Mouse (Mus musculus): ENCODE measurements around the gene Umodl1.

Umodl1 gene

DNA sequence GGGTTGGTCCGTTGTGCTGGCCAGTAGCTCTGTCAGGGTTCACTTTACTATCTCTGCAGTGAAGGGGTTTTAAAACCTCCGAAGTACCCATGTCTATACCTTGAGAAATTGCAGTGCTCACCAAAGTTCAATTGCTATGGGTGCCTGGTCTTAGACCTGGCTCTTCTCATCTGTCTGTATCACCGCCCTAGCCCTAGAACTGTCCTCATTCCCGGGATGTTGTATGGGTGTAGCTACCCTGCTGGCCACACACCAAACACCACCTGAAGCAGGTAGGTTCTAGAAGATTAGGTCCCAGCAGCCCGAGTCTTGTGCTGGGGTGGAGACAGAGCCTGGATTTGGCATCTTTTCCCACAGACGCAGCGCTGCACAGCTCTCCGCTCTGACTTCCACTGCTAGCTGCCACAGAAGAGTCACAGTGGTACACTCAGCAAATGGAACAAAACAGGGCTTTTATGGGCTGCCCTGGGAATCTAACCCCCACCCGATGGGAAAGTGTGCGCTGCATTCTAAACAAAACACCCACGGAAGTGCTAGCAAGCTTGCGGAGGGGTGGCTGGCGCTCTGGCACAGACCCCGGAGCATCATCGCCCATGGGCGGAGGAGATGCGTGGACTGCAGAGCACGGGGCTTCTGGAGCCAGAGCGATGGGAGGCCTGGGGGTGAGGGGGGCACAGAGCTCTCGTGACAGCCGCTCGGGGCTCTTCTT lies 81.9 kb downstream of the Umodl1 start:
- no peak for DNase-seq (ENCODE audit: extremely low read depth, insufficient read length, low spot score)

DNA sequence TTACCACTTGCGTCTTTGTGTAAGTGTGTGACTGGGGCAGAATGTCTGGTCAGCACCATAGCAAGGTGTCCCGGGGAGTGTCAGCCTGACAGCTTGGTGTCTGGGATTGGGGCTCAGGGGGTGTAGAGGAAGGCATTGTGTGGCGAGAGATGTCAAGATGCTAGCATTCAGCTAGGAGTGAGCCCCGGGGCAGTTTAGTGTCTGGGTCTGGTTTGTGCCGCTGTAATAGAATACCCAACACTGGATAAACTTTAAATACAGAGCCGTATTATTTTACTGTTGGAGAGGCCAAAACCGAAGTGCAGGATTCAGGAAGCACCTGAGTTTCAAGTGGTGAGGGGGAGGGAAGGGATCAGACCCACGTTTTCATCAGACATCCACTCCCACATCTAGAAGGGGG lies 82.9 kb downstream of the Umodl1 start:
- no peak for DNase-seq (ENCODE audit: extremely low read depth, insufficient read length, low spot score)

DNA sequence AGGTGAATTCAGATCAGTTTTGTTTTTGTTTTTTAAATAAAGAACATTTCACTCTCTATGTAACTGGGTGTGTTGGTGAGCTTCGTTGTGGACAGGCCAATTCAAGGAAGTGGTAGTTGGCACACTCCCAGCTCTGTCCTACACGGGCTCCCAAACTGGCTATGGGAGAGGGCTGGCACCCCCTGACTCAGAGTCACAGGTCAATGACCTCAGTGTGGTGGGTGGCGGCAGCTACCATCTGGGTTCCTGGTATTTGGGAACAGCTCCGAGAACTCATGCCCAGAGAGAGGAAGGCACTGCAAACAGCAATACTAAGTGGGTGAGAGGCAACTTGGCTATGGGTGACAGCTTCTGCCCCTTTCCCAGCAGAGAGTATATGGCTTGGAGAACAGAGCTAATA lies 83.9 kb downstream of the Umodl1 start:
- DNase-seq (ENCODE audit: extremely low read depth, insufficient read length, low spot score): peak; percentile 44

DNA sequence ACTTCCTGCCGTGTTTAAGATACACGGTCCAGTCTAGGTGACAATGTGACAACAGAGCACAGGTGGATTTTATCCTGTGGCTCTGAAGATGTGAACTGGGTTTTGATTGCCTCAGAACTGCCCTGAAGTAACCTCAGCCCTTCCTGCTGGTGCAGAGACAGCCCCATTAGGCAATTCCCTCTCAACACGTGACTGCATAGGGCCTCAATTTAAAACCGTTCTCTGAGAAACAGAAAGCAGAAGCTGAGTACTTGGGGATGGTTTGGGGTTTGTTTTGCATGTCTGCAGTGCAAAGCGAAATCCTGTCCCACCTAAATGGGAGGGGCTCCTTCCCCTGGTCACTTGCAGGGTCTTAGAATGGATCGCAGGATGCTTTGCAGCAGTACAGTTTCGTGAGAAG lies 85.2 kb downstream of the Umodl1 start:
- no peak for DNase-seq (ENCODE audit: extremely low read depth, insufficient read length, low spot score)

DNA sequence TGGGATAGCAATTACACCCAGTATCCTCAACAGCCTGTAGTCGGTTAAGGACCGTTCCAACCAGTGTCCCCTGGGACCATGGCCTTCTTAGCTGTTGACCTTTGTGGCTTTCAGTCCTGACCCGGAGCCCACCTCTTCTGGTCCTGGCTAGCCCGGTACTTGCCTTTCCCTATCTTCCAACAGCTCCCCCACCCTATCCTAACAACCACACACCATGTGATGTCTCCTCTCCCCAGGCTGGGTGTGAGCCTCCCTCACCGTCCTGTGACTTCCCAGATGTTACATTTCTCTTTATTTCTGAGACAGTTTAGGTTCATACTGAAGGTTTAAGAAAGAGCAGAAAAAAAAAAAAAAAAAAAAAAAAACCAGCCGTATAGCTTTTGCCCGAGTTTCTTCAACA lies 86.0 kb downstream of the Umodl1 start:
- no peak for DNase-seq (ENCODE audit: extremely low read depth, insufficient read length, low spot score)

DNA sequence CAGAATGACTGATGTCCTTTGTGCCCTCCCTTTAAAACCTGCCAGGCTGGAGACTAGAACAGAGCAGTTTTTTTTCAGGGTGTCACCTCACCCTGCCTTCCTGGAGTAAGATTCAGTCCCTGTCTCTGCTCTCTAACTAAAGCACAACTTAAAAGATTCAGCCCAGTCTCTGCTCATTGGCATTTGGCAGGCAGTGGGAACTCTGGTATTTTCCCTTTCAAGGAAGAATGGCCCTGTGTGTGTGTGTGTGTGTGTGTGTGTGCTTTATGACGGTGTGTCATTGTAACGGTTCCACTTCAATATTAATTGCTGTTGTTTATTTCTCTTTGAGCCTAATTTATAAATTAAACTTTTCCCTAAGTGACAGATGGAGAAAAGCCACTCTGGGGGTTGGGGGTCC lies 88.3 kb downstream of the Umodl1 start:
- no peak for DNase-seq (ENCODE audit: extremely low read depth, insufficient read length, low spot score)

DNA sequence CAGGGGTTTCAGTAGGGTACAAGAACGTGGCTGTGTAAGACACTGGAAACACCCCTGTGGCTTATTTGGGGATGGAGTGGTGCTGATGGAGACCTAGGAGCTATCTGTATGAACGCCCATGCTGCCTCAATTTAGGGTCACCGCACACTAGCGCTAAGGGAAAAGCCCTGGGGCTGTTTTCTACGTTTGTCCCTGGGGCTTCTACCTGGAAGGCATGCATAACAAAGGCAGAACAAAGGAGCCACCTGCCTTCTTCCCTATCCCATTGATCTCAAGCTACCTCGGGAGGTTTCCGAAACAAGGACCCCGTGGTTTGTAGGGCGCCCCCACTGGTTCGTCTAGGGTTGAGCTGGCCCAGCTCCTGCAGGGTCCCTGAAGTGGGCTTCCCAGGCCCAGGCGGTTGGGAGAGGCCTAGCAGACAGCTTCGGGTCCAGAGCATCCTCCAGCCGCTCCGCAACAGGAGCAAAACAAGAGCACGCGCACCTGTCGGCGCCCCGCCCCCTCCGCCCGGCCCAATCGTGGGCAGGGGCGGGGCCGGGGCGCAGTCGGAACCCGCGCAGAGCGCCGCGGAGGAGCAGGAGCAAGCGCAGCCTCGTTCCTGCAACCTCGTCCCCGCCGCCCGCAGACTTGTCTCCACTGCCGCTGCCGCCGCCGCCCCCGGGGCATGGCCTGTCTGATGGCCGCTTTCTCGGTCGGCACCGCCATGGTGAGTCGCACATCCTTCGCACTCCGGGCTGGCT lies 102.9 kb downstream of the Umodl1 start, which contains the start of gene Abcg1:
Gene Abcg1, plus strand, starts transcription at position 525 of the 740 bp plus-strand sequence.
- no peak for DNase-seq (ENCODE audit: extremely low read depth, insufficient read length, low spot score)

DNA sequence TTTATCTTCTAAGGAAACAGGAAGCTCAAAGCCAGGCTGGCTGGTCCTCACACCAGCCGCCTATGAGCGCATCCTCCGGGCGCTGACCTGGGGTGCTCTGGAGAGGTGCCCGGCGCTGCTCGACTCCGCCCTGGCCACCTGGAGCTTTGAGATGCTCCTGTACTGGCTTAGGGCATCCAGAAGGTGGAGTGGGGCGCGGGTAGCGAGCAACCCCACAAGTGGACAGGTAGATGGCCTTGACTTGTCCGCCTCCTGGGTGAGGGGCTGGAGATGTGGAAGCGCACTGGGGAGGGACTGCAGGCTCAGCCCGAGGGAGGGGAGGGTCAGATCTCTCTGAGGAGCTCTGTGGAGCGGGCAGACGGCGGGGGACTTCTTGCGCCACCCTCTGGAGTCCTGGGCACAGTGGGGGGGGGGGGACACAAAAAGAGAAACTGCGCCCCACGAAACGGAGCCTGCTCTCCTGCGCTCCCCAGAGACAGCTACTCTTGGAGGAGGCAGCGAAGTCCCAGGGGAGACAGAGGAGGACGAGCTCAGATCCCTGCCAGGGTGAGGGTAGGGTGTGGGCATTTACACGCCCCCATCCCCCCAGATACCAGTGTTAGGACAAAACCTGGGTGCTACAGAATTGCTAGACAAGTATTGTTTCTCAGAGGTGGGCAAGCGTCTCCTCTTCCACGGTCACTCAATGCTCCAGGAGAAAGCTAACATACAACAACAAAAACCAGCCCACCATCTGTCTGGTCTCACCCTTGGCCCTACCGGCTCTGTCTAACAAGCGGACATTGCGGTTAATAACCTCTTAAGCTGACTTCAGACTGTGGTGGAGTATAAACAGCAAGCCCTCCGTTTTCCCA lies 103.7 kb downstream of the Umodl1 start:
- no peak for DNase-seq (ENCODE audit: extremely low read depth, insufficient read length, low spot score)

DNA sequence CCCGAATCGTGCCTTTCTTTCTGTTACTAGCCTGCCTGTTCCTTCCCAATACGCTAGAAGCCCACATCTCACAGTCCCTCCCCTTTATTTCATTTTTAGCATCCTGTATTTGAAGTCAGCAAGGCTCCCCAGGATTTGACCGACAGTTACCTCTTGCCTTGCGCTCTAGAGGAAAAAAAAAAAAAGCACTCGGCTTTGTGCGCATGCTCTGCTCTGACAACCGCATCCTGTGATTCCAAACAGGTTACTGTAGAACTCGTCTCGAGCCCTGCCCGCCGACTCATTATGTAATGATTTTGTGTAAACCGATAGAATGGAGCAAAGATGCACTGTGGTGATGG lies 104.3 kb downstream of the Umodl1 start:
- DNase-seq (ENCODE audit: extremely low read depth, insufficient read length, low spot score): no peak

DNA sequence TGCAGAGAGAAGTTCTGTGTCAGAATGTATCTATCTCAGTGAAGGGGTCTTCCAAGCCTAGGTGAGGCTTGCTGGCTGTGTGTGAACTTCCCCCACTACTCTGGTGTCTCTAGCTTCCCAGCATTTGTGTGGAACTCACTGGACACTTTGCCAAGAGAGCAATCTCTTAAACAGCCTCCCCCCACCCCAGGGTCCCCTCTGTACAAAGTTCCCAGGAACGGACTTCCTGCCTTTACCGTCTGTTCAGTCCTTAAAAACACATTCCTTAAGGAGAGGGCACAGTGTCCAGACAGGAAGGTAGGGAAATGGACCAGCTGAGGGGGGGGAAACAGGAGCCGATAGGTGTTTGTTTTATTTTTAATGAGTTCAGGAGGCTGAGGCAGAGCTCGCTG lies 105.8 kb downstream of the Umodl1 start:
- DNase-seq (ENCODE audit: extremely low read depth, insufficient read length, low spot score): no peak
